Mouse (Mus musculus) heart, adult 2 months (tissue): ENCODE results near the gene Irf9. TPM values are rescaled to one million over a fixed set of nuclear protein-coding genes. Genes with fewer than 3 reads are reported as not detected.
A peak's percentile ranks its signal among the peaks of the same experiment; 100 is the strongest.

Experiments
- DNase-seq, 2 experiments: peaks; one replicate each; pipeline ENCODE4 v3.0.0; 2021
- H3K27ac ChIP-seq: fragments of 200-600 bp; 2 replicates; pipeline ENCODE4 v1.8.1; 2022
- H3K27me3 ChIP-seq: fragments of 200-500 bp; 2 replicates; pipeline ENCODE4 v1.6.1; 2012; ENCODE audit warnings: mild to moderate bottlenecking, low read length, inconsistent platforms, mixed read lengths; ENCODE audit not compliant: control insufficient read depth, insufficient read depth
- H3K36me3 ChIP-seq: fragments of 200-500 bp; 2 replicates; pipeline ENCODE4 v1.6.1; 2012; ENCODE audit warnings: low read length, inconsistent platforms; ENCODE audit not compliant: control insufficient read depth, insufficient read depth
- H3K4me1 ChIP-seq: fragments of 200-500 bp; 2 replicates; pipeline ENCODE4 v1.6.1; 2011; ENCODE audit warnings: low read length; ENCODE audit not compliant: control insufficient read depth, insufficient read depth
- H3K4me3 ChIP-seq: fragments of 200-600 bp; 2 replicates; pipeline ENCODE4 v1.8.1; 2022
- H3K79me2 ChIP-seq: fragments of 200-500 bp; replicated peaks from 2 replicates; pipeline ENCODE4 v1.6.1; 2012; ENCODE audit warnings: mild to moderate bottlenecking, inconsistent platforms, low read length, moderate library complexity, mixed read lengths; ENCODE audit not compliant: control insufficient read depth, insufficient read depth
- H3K9ac ChIP-seq: fragments of 200-500 bp; 2 replicates; pipeline ENCODE4 v1.6.1; 2012; ENCODE audit warnings: low read depth, mild to moderate bottlenecking, control low read depth, inconsistent platforms, low read length, mixed read lengths
- CTCF ChIP-seq: fragments of 200-600 bp; IDR thresholded peaks from 2 replicates; pipeline ENCODE4 v1.8.1; 2022; ENCODE audit warnings: antibody characterized with exemption, mild to moderate bottlenecking, moderate library complexity
- EP300 ChIP-seq: fragments of 200-500 bp; IDR thresholded peaks from 2 replicates; pipeline ENCODE4 v1.6.1; 2011; ENCODE audit warnings: low read depth, low read length, control low read depth; ENCODE audit not compliant: insufficient read depth
- POLR2A ChIP-seq: fragments of 200-500 bp; IDR thresholded peaks from 2 replicates; pipeline ENCODE4 v1.6.1; 2011; ENCODE audit warnings: mild to moderate bottlenecking, low read depth, low read length, control low read depth; ENCODE audit not compliant: insufficient read depth
- WGBS: fragments of 180-500 bp; shearing (Covaris S2); methylation state at CpG from one replicate; pipeline ENCODE4 v1.1.7; 2018; 5-methylcytosine and 5-hydroxymethylcytosine counted together
- intact Hi-C: fragments of 180-260 bp; cut with DNase I; formaldehyde crosslinking; loops from one replicate; pipeline ENCODE4 v1.15.1; 2025
- polyA plus RNA-seq: library from polyadenylated mRNA; depleted of rRNA; stranded (reverse); fragments of >200 nt; gene quantifications from 2 replicates; pipeline ENCODE4 v1.2.3, GENCODE M21; 2012
- total RNA-seq, 2 experiments: library from RNA; stranded (reverse); gene quantifications; 2 replicates each; pipeline ENCODE4 v1.2.3; 2021

The Irf9 gene
- total and polyA plus RNA-seq, 3 experiments: 9.7 to 22.2 (median 9.8) TPM

- no peaks in the 10 kb centered on the region for H3K27me3 ChIP-seq
- H3K4me3 ChIP-seq: no peak overlapping the region
- H3K36me3 ChIP-seq: no peaks in the 10 kb centered on the region
- DNase-seq: no peak
- H3K79me2 ChIP-seq: peaks cover 2% of the 10 kb centered on the region; the same call in 1 of the 2 replicates
- intact Hi-C loops: no loop called here
- peaks cover 5% of the 10 kb centered on the region for H3K4me1 ChIP-seq
- H3K27ac ChIP-seq: no peak overlapping the region
- TF ChIP-seq EP300: no peak
- no peak for TF ChIP-seq POLR2A
- WGBS: 96% methylated on average over 21 of the region's 21 CpGs
- H3K9ac ChIP-seq: no peak overlapping the region
Measured at GRCm38 (mm10) chr14:55598521-55599390, 4.6 kb upstream of the Irf9 start.

GRCm38 (mm10) chr14:55603633-55604576, 534 bp downstream of the Irf9 start:
- Histone ChIP-seq H3K79me2 (no peaks in the 10 kb centered on the region), H3K27ac (peak overlapping the region; percentile 97), H3K4me3 (peak overlapping the region; percentile 71), H3K9ac (peak overlapping the region; percentile 76), H3K27me3 (no peaks in the 10 kb centered on the region), H3K4me1 (peaks cover 12% of the 10 kb centered on the region), H3K36me3 (peaks cover 10% of the 10 kb centered on the region)
- TF ChIP-seq EP300: peak; percentile 90; the same call in 1 of the 2 replicates
- peak; percentile 69 for TF ChIP-seq POLR2A
- TF ChIP-seq CTCF: no peak; the same call in 1 of the 2 replicates
- 12% methylated on average over 19 of the region's 19 CpGs for WGBS
- intact Hi-C loops: loop anchor here (2.0 to 5.0 kb wide), 4 partner anchors 13 to 107 kb away; partner anchors contain the start of genes A730061H03Rik, Dcaf11, Psme2 and Rnf31
- peak; percentile 92 to 93 for DNase-seq

- H3K9ac ChIP-seq: peak overlapping the region; percentile 46
- intact Hi-C loops: loop anchor here (2.0 to 5.0 kb wide), 3 partner anchors 14 to 108 kb away; partner anchors contain the start of genes Psme2, Rnf31 and Tm9sf1
- no peak for DNase-seq
Measured at GRCm38 (mm10) chr14:55604823-55605222, 1.5 kb downstream of the Irf9 start.

GRCm38 (mm10) chr14:55605743-55606459, 2.5 kb downstream of the Irf9 start:
- Histone ChIP-seq H3K9ac (no peak overlapping the region), H3K36me3 (peaks cover 10% of the 10 kb centered on the region), H3K4me3 (no peak overlapping the region), H3K27me3 (no peaks in the 10 kb centered on the region), H3K79me2 (no peaks in the 10 kb centered on the region), H3K4me1 (peaks cover 12% of the 10 kb centered on the region), H3K27ac (no peak overlapping the region)
- intact Hi-C loops: loop anchor here (2.0 kb wide), 2 partner anchors 15 to 37 kb away; partner anchors contain the start of genes Psme2, Rnf31 and Tm9sf1
- 76% methylated on average over 16 of the region's 16 CpGs for WGBS
- DNase-seq: no peak
- TF ChIP-seq EP300: no peak
- TF ChIP-seq CTCF: no peak
- no peak for TF ChIP-seq POLR2A

More at GRCm38 (mm10) chr14:55604823-55605222, 1.5 kb downstream of the Irf9 start:
- WGBS: 77% methylated on average over 11 of the region's 11 CpGs
- Histone ChIP-seq H3K79me2 (no peaks in the 10 kb centered on the region), H3K27ac (peak overlapping the region; percentile 97), H3K36me3 (peaks cover 10% of the 10 kb centered on the region), H3K4me3 (peak overlapping the region; percentile 71), H3K4me1 (peaks cover 12% of the 10 kb centered on the region), H3K27me3 (no peaks in the 10 kb centered on the region)
- TF ChIP-seq CTCF: no peak
- no peak for TF ChIP-seq EP300
- no peak for TF ChIP-seq POLR2A

GRCm38 (mm10) chr14:55608339-55608738, 5.0 kb downstream of the Irf9 start:
- no peak overlapping the region for H3K27ac ChIP-seq
- 92% methylated on average over 6 of the region's 6 CpGs for WGBS

More at GRCm38 (mm10) chr14:55608339-55608738, 5.0 kb downstream of the Irf9 start:
- H3K27me3 ChIP-seq: no peaks in the 10 kb centered on the region
- peaks cover 10% of the 10 kb centered on the region for H3K36me3 ChIP-seq
- no peak for DNase-seq
- H3K9ac ChIP-seq: no peak overlapping the region
- no peaks in the 10 kb centered on the region for H3K79me2 ChIP-seq
- no peak overlapping the region for H3K4me3 ChIP-seq
- peaks cover 10% of the 10 kb centered on the region for H3K4me1 ChIP-seq
- intact Hi-C loops: no loop called here
- TF ChIP-seq POLR2A: no peak
- TF ChIP-seq EP300: no peak
- TF ChIP-seq CTCF: no peak
